Mouse (Mus musculus) lung, postnatal 0 days (tissue): ENCODE measurements around the gene Naaa.

ENCODE experiments used
- CTCF ChIP-seq: IDR thresholded peaks from 2 replicates; pipeline ENCODE4 v1.5.1; 2016; ENCODE audit warnings: antibody characterized with exemption, mild to moderate bottlenecking
- EP300 ChIP-seq: IDR thresholded peaks from 2 replicates; pipeline ENCODE4 v1.6.1; 2016; ENCODE audit warnings: antibody characterized with exemption, mild to moderate bottlenecking, control low read depth

DNA sequence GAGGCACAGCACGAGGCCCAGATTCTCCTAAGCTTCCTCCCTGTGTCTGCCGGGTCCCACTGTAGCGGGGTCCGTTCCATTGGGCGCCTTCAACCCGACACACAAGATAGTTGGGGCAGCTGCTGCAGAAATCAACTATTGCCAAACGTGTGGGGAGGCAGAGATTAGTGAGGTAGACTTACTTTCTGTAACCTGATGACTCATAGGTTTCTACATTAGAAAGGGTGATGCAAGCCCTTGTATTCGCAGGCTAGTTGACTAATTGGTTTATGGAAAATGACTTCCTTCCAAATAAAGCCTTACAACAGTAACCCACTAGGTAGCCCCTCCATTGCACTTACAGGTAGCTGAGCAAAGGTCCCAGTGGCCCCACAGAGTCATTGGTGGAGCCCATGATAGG is 15.3 kb downstream of the Naaa start:
- TF ChIP-seq CTCF = no peak
- no peak for TF ChIP-seq EP300
